Mouse (Mus musculus): ENCODE results near the gene Efl1. TPM values are rescaled to one million over a fixed set of nuclear protein-coding genes. Genes with fewer than 3 reads are reported as not detected.

Efl1 gene
- total RNA-seq, 2 experiments from 2014 or later = 15.1 to 18.2 TPM

DNA sequence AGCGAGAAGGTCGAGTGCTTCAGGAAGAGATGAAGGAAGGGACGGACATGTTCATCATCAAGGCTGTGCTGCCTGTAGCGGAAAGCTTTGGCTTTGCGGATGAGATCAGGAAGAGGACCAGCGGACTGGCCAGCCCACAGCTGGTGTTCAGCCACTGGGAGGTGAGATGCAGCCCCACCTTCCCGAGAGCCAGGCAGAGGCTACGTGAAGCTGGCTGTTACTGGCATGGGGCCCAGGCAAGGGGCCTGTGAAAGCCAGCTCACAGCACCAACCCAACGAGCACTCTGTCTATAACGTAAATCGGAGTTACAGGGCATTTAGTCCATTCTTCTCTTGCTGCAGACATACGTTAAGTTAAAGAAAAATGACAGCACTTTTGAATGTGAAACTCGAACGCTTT, 124.1 kb downstream of the Efl1 start:
- H3K27ac ChIP-seq = no peak overlapping the region
- no peak overlapping the region for H3K4me3 ChIP-seq
- TF ChIP-seq CTCF (IDR thresholded peaks at IDR 0.05) = no peak
- no peak for DNase-seq (ENCODE audit: extremely low spot score in 1 of 2, low spot score in 2 of 2)
- intact Hi-C loops (cut with DNase I) = no loop called here

- no peak for TF ChIP-seq CTCF (IDR thresholded peaks at IDR 0.05)
- Histone ChIP-seq H3K27ac (no peak overlapping the region), H3K4me3 (no peak overlapping the region)
- intact Hi-C loops (cut with DNase I) = no loop called here
- DNase-seq (ENCODE audit: extremely low spot score in 1 of 2, low spot score in 2 of 2) = no peak
Observed at GRCm38 (mm10) chr7:82773150-82773549, 124.7 kb downstream of the Efl1 start.

- H3K4me3 ChIP-seq = no peak overlapping the region
- H3K27ac ChIP-seq = no peak overlapping the region
- intact Hi-C loops (cut with DNase I) = no loop called here
- no peak for DNase-seq (ENCODE audit: extremely low spot score in 1 of 2, low spot score in 2 of 2)
- no peak for TF ChIP-seq CTCF (IDR thresholded peaks at IDR 0.05)
Observed at GRCm38 (mm10) chr7:82773884-82774283, 125.5 kb downstream of the Efl1 start.

GRCm38 (mm10) chr7:82775090-82775489, 126.7 kb downstream of the Efl1 start:
- H3K27ac ChIP-seq = no peak overlapping the region
- no peak for TF ChIP-seq CTCF (IDR thresholded peaks at IDR 0.05)
- no peak for DNase-seq (ENCODE audit: extremely low spot score in 1 of 2, low spot score in 2 of 2)
- no peak overlapping the region for H3K4me3 ChIP-seq
- intact Hi-C loops (cut with DNase I) = no loop called here

GRCm38 (mm10) chr7:82783071-82783470, 134.7 kb downstream of the Efl1 start:
- no peak for DNase-seq (ENCODE audit: extremely low spot score in 1 of 2, low spot score in 2 of 2)
- TF ChIP-seq CTCF (IDR thresholded peaks at IDR 0.05) = no peak
- Histone ChIP-seq H3K4me3 (no peak overlapping the region), H3K27ac (no peak overlapping the region)
- intact Hi-C loops (cut with DNase I) = no loop called here

- intact Hi-C loops (cut with DNase I) = no loop called here
- no peak overlapping the region for H3K27ac ChIP-seq
- no peak for DNase-seq (ENCODE audit: extremely low spot score in 1 of 2, low spot score in 2 of 2)
- no peak overlapping the region for H3K4me3 ChIP-seq
- no peak for TF ChIP-seq CTCF (IDR thresholded peaks at IDR 0.05)
Observed at GRCm38 (mm10) chr7:82783693-82784092, 135.3 kb downstream of the Efl1 start.

DNA sequence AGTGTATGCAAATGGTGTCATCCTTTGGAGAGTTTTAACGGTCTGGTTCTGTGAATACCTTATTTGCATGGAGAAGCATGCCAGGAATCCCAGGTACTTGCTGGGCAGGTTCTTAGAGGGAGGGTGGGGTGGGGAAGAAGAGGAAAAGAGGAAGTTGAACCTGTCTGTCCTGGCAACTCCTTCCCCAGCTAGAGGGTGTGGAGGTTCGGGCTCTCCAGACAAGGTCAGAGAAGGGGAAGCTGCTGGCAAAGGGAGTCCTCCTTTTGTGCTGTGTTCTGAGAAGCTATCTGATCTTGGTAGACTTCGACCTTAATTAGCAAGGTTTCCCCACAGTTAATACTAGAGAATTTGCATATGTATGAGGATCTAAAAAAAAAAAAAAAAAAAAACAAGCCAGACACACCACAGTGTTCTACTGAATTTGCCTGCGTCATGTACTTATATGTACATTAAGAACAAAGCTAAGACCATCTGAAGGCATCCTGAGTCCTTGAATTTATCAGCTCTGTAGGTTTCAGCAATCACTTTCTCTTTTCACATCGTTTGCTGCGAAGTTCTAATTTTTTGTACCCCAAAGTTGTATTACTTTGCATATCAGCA, 137.0 kb downstream of the Efl1 start:
- no peak overlapping the region for H3K27ac ChIP-seq
- intact Hi-C loops (cut with DNase I) = no loop called here
- H3K4me3 ChIP-seq = no peak overlapping the region
- no peak for DNase-seq (ENCODE audit: extremely low spot score in 1 of 2, low spot score in 2 of 2)
- no peak for TF ChIP-seq CTCF (IDR thresholded peaks at IDR 0.05)

- no peak for TF ChIP-seq CTCF (IDR thresholded peaks at IDR 0.05)
- intact Hi-C loops (cut with DNase I) = no loop called here
- Histone ChIP-seq H3K27ac (no peak overlapping the region), H3K4me3 (no peak overlapping the region)
- DNase-seq (ENCODE audit: extremely low spot score in 1 of 2, low spot score in 2 of 2) = no peak
Observed at GRCm38 (mm10) chr7:82785970-82786647, 137.7 kb downstream of the Efl1 start.

GRCm38 (mm10) chr7:82792644-82793043, 144.2 kb downstream of the Efl1 start:
- no peak overlapping the region for H3K27ac ChIP-seq
- intact Hi-C loops (cut with DNase I) = no loop called here
- TF ChIP-seq CTCF (IDR thresholded peaks at IDR 0.05) = no peak
- no peak for DNase-seq (ENCODE audit: extremely low spot score in 1 of 2, low spot score in 2 of 2)
- no peak overlapping the region for H3K4me3 ChIP-seq

DNA sequence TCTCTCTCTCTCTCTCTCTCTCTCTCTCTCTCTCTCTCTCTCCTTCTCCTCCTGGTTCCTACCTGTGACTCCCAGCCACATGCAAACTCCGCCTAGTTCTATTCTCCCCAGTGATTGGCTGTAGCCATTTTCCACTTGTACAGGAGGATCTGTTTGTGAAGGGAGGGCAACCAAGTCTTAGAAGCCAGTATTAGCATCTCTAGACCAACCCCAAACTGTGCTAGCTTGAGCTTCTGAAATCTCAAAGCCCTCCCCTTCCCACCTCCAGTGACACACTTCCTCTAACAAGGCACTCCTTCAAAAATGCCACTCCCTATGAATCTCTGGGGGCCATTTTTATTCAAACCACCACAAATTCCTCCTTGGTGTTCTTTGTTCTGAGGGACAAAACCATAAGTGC, 144.7 kb downstream of the Efl1 start:
- no peak overlapping the region for H3K4me3 ChIP-seq
- intact Hi-C loops (cut with DNase I) = no loop called here
- no peak for DNase-seq (ENCODE audit: extremely low spot score in 1 of 2, low spot score in 2 of 2)
- H3K27ac ChIP-seq = no peak overlapping the region
- TF ChIP-seq CTCF (IDR thresholded peaks at IDR 0.05) = no peak

DNA sequence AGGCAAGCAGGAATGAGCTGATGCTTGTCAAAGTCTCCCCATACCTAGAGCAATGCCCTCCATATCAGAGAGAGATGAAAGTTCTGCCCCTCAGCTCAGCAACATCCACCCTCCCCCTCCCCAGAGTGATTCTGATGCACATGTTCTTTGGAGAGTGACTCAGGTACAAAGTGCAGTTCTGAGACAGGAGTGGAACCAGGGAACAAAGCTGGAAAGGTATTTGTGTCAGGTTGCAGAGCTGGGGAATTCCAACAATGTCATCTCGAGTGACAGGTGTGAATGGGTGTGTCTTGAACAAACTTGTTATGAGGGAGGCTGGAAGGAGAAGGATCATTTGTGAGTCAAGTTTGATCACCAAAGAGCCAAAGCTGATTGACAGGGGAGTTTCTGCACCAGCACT, 146.1 kb downstream of the Efl1 start:
- no peak for DNase-seq (ENCODE audit: extremely low spot score in 1 of 2, low spot score in 2 of 2)
- no peak for TF ChIP-seq CTCF (IDR thresholded peaks at IDR 0.05)

DNA sequence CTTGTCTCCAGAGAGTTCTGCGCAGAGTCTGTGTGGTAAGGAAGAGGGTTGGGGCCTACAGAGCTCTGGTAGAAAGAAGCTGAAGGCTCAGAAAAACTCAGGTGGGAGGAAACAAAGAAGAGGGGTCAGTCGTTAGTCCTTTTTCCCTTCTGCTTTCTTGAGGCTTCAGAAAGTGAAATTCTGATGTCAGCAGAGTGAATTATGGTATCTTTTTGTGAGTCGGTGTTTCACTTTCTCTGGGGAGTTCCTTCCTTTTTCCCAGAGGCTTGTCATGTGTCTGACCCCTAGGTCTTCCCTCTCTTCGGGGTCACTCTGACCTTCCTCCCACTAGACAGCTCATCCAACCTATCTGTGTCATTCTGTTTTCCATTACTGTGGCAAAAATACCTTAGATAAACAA, 153.8 kb downstream of the Efl1 start:
- intact Hi-C loops (cut with DNase I) = no loop called here
- DNase-seq (ENCODE audit: extremely low spot score in 1 of 2, low spot score in 2 of 2) = no peak
- no peak overlapping the region for H3K27ac ChIP-seq
- no peak for TF ChIP-seq CTCF (IDR thresholded peaks at IDR 0.05)
- H3K4me3 ChIP-seq = no peak overlapping the region

More for the DNA sequence above, 146.1 kb downstream of the Efl1 start:
- H3K27ac ChIP-seq = no peak overlapping the region
- intact Hi-C loops (cut with DNase I) = no loop called here
- no peak overlapping the region for H3K4me3 ChIP-seq

GRCm38 (mm10) chr7:82808257-82808656, 159.8 kb downstream of the Efl1 start:
- intact Hi-C loops (cut with DNase I) = loop anchor here (5.0 kb wide), 1 partner anchor 1556 kb away; no protein-coding TSS in a partner anchor
- no peak for DNase-seq (ENCODE audit: extremely low spot score in 1 of 2, low spot score in 2 of 2)
- Histone ChIP-seq H3K27ac (no peak overlapping the region), H3K4me3 (no peak overlapping the region)
- no peak for TF ChIP-seq CTCF (IDR thresholded peaks at IDR 0.05)
